Mouse (Mus musculus) ES-E14 (cell line): ENCODE measurements around the gene Rmnd5b.

Experiments used
- CHD2 ChIP-seq: IDR thresholded peaks from 2 replicates; pipeline ENCODE4 v1.6.1; 2014; ENCODE audit warnings: mild to moderate bottlenecking, low read depth, low read length, inconsistent platforms
- HCFC1 ChIP-seq: IDR thresholded peaks from 2 replicates; pipeline ENCODE4 v1.6.1; 2012; ENCODE audit warnings: low read length, inconsistent platforms, borderline replicate concordance; ENCODE audit not compliant: insufficient read depth
- ZC3H11A ChIP-seq: IDR thresholded peaks from 2 replicates; pipeline ENCODE4 v1.6.1; 2012; ENCODE audit warnings: low read depth, mild to moderate bottlenecking, inconsistent platforms, low read length, borderline replicate concordance
- ZNF384 ChIP-seq: IDR thresholded peaks from 2 replicates; pipeline ENCODE4 v1.6.1; 2012; ENCODE audit warnings: low read depth, low read length, inconsistent platforms

- no peak for TF ChIP-seq ZNF384
- no peak for TF ChIP-seq ZC3H11A
- TF ChIP-seq CHD2: no peak
- no peak for TF ChIP-seq HCFC1
Observed at GRCm38 (mm10) chr11:51645293-51645692, 9.6 kb upstream of the Rmnd5b start.
